Mouse (Mus musculus): ENCODE results near the gene Alkbh3. TPM values are rescaled to one million over a fixed set of nuclear protein-coding genes. Genes with fewer than 3 reads are reported as not detected.

Alkbh3 gene
- polyA plus RNA-seq, 1 experiment from 2014 or later, result 59.0 TPM

GRCm38 (mm10) chr2:93938534-93938933, 72.1 kb downstream of the Alkbh3 start:
- no peaks in the 10 kb centered on the region for H3K27me3 ChIP-seq
- H3K27ac ChIP-seq, result no peak overlapping the region
- no peaks in the 10 kb centered on the region for H3K4me1 ChIP-seq
- H3K9ac ChIP-seq, result no peak overlapping the region
- no peak overlapping the region for H3K4me3 ChIP-seq
- 80% methylated on average over 9 of the region's 9 CpGs for WGBS
- no peak overlapping the region for H3K4me2 ChIP-seq (replicated peaks)
- peaks cover 2% of the 10 kb centered on the region; the same call in 1 of the 2 replicates for H3K9me3 ChIP-seq (replicated peaks)
- ATAC-seq (ENCODE audit: low FRiP score), result no peak
- H3K36me3 ChIP-seq, result no peaks in the 10 kb centered on the region

Other genes with a start within 250 kb of the Alkbh3 start
- 84.7 and 86.7 TPM in 2 replicates for gene Ext2, start 188.2 kb downstream of the Alkbh3 start, polyA plus RNA-seq (2016; fragmentation: Nextera tagmentation; extraction: Ambion mirVana)
- 7.4 and 8.1 TPM in 2 replicates for gene Accs, start 160.9 kb downstream of the Alkbh3 start, polyA plus RNA-seq (2016; fragmentation: Nextera tagmentation; extraction: Ambion mirVana)
- gene Accsl, start 141.7 kb downstream of the Alkbh3 start, polyA plus RNA-seq (2016; fragmentation: Nextera tagmentation; extraction: Ambion mirVana), result 0.09 and 0.51 TPM in 2 replicates
- gene Gm13889, start 53.6 kb downstream of the Alkbh3 start, polyA plus RNA-seq (2016; fragmentation: Nextera tagmentation; extraction: Ambion mirVana), result 7.0 and 7.9 TPM in 2 replicates
- not detected in 2 replicates for gene Gm27027, start 14.5 kb downstream of the Alkbh3 start, polyA plus RNA-seq (2016; fragmentation: Nextera tagmentation; extraction: Ambion mirVana)
- 99.4 and 103 TPM in 2 replicates for gene Hsd17b12, start 147.2 kb upstream of the Alkbh3 start, polyA plus RNA-seq (2016; fragmentation: Nextera tagmentation; extraction: Ambion mirVana)